Mouse (Mus musculus) ovary, postnatal 10 days (tissue): Measurements from ENCODE around the gene Nudt17.
A peak's percentile ranks its signal among the peaks of the same experiment; 100 is the strongest.
"Not testable (repeated sequence)": the region's sequence is repeated elsewhere in the genome, so short reads cannot be mapped to it uniquely, and the experiment has no call there.

Experiments used
- DNase-seq: peaks from one replicate; pipeline ENCODE4 v3.0.0; 2022; ENCODE audit warnings: low spot score

Gene Nudt17

DNA sequence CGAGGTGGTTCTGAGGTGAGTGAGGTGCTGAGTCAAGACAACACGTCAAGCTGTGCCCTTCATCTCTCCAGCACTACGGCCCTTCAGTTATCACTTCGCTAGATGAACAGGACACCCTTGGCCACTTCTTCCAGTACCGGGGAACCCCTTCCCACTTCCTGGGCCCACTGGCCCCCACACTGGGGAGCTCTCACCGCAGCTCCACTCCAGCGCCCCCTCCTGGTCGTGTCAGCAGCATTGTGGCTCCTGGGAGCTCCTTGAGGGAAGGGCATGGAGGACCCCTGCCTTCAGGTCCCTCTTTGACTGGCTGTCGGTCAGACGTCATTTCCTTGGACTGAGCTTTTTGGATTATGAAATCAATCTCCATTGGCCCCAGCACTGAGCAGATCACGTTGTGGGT is 3.6 kb downstream of the Nudt17 start:
- no peak for DNase-seq

GRCm38 (mm10) chr3:96701003-96701402 is 7.4 kb downstream of the Nudt17 start:
- no peak for DNase-seq

DNA sequence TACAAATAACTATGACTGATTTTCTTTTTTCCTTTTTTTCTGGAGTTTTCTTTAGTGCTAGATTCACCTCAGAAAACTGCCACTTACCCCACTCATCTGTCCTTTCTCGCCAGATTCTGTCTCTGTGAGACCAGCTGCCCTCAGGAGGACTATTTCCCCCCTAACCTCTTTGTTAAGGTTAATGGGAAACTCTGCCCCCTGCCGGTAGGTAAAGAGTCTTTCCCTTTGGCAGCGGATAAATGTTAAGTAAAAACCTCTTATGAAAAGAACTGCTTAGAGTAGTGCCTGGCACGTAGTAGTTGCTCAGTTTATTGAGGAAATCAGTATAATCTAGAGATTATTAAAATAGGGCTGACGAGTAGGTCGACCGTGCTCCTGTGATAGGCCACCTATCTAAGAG is 8.0 kb downstream of the Nudt17 start:
- DNase-seq = no peak

DNA sequence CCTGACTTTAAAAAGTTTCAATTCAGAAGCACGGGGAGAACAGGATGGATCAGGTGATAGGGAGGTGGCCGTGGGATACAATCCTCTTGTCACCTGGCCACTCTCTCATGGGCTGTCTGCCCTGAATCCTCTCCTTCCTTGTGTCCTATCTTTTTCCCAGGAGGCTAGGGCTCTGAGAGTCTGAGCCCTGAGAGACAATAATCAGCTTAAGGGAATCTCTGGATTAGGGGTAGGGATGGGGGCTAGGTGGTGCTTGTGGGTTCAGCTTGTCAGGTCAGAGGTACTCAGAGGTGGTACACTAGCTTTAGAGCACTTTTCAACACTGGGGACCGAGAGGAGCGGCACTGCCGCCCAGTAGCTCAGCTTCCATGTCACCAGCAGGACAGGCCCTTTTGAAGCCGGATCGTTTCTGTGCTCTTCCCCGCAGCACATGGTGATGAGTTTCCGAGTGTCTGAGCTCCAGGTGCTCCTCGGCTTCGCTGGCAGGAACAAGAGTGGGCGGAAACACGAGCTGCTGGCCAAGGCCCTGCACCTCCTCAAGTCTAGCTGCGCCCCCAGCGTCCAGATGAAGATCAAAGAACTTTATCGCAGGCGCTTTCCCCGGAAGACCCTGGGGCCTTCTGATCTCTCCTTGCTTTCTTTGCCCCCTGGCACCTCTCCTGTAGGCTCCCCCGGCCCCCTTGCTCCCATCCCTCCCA is 9.2 kb downstream of the Nudt17 start:
- no peak for DNase-seq

DNA sequence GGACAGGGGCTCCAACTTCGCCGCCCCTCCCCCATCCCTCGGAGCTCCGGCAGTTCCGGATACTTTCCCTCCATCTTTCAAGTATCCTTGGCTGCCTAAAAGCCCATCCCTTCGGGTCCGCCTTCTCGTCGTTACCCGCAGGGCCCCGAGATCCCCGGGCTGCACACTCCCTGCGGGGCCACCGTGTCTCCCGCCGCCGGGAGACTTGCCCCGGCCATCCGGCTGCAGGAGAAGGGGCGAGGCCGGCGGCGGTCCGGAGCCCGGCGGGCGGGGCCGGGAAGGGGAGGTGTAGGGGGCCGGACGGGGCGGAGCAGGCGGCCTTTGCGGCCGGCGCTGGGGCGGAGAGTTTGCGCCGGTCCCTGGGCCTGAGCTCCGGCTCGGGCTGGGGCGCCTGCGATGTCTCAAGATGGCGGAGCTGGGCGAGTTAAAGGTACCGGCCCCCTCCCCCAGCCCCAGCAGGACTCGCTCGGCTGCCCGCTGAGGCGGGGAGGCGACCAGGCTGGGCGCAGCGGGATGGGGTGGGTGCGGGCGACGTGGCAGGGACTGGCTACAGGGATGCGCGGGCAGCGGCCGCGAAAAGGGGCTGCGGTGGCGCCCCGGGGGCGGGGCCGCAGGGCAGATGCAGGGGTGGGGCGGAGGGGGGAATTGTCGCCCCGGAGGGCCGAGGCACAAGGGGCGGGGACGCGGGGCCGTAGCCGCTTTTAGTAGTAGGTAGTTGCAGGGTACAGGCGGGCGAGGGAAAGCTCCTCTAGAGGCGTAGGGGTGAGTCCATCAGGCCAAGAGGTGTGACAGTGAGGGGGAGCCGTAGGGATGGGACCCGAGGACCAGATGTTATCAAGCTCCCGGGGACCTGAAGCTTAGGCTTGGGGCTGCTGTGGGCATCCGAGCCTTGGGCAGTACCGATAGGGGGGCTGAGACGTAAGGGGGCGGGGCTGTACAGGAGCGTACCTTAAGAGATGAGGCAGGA is 11.3 kb downstream of the Nudt17 start:
- peak; percentile 88 for DNase-seq

- DNase-seq = peak; percentile 73
Measured at GRCm38 (mm10) chr3:96696198-96696765, 12.1 kb downstream of the Nudt17 start, which contains the start of gene Pias3. TSS of gene Pias3 (plus strand) at chr3:96696384.

- no peak for DNase-seq
Measured at GRCm38 (mm10) chr3:96693579-96693978, 14.8 kb downstream of the Nudt17 start.

GRCm38 (mm10) chr3:96692506-96692905 is 15.9 kb downstream of the Nudt17 start:
- no peak for DNase-seq

- no peak for DNase-seq
Measured at GRCm38 (mm10) chr3:96690298-96690697, 18.1 kb downstream of the Nudt17 start.

GRCm38 (mm10) chr3:96688854-96689253 is 19.5 kb downstream of the Nudt17 start:
- DNase-seq = no peak

GRCm38 (mm10) chr3:96686057-96686456 is 22.3 kb downstream of the Nudt17 start:
- not testable (repeated sequence) for DNase-seq

DNA sequence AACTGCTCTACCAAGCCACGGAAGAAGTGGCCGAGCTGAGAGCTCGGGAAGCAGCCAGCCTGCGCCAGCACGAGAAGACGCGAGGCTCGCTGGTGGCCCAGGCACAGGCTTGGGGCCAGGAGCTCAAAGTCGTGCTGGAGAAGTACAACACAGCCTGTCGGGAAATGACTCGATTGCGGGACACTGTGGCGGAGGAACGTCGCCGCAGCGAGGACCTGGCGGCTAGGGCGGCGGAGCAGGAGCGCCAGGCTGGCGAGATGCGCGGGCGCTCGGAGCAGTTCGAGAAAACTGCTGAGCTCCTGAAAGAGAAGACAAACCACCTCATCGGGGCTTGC is 23.6 kb downstream of the Nudt17 start:
- no peak for DNase-seq

GRCm38 (mm10) chr3:96684151-96684821 is 24.1 kb downstream of the Nudt17 start:
- DNase-seq = no peak

- no peak for DNase-seq
Measured at GRCm38 (mm10) chr3:96683496-96683895, 24.9 kb downstream of the Nudt17 start.

DNA sequence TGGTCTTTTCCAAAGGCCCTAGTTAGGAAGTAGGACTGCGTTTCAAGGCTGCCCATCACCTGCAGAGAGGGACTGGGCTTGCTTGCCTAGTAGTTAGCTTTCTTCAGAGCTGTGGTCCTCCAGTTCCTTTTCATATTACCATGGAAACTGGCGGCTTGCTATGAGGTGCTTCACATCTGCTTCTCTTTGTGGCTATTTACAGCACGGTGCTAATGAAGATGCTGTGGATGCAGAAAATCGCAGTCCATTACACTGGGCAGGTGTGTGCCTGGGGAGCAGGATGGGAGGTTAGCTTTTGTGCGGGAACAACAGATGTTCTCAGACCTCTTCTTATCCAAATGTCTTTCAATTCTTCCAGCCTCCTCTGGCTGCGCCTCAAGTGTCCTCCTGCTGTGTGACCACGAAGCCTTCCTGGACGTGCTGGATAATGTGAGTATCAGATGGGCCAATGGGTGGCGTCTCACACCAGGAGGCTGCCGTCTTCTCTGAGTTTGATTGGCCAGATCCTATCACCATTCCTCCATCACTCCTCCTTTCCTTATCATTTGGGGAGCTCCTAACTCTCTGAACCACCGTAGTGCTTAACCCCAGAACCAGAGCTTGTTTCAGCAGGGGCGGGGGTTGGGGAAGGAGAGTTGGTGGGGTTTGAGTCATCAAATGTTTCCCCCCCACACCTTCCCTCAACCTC is 27.9 kb downstream of the Nudt17 start:
- DNase-seq = no peak

GRCm38 (mm10) chr3:96679159-96679674 is 29.1 kb downstream of the Nudt17 start:
- no peak for DNase-seq

DNA sequence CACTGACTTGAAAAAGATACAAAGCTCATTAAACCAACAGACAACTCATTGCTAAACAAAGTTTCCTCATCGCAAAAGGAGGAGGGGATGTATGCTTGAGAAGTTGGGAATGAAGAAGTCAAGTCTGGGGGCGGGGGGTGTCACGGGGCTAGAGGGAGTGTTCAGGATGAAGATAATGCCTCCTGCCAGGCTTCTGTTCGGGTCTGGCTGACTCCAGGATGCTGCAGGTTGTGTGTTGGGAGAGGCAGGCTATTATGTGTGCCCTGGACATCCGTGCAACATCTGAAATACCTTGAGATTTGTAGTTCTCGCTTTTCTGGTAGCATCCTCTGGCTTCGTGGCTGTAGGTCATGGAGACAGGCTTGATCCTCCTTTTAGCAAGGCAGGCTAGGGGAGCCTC is 29.9 kb downstream of the Nudt17 start:
- no peak for DNase-seq

DNA sequence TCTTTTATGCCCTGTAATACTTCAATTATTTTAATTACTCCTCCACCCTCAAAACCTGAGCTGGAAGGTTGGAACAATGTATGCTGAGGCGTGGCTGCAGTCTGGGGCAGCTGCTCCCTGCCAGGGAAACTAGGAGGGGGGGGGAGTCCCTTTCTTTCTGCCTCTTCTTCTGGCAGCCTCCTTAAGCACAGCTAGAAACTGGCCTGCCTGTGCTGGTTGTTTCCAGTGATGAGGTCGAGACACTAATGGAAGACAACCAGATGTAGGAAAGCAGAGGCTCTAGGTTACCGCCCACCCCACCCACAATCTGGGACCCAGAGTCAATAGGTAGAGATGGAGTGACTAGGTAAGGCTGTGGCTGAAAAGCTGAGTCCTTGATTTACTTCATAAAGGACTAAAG is 32.7 kb downstream of the Nudt17 start:
- DNase-seq = no peak

DNA sequence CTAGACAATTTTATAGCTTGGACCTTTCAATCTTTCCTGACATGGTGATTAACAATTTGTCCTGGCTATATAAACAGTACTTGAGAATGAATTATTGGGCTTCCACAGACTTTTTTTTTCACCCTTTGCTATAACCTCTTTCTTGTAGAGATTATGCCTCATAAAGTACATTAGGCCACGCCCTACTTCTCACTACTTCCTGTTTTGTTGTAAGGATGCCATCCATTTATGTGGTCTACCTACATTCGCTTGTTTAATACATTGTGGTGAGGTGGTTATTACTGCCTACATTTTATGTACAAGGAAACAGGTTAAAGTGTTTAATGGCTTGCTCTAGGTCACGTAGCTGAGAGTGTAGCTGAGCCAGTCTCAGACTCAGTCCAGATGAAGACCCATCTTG is 33.2 kb downstream of the Nudt17 start:
- no peak for DNase-seq

DNA sequence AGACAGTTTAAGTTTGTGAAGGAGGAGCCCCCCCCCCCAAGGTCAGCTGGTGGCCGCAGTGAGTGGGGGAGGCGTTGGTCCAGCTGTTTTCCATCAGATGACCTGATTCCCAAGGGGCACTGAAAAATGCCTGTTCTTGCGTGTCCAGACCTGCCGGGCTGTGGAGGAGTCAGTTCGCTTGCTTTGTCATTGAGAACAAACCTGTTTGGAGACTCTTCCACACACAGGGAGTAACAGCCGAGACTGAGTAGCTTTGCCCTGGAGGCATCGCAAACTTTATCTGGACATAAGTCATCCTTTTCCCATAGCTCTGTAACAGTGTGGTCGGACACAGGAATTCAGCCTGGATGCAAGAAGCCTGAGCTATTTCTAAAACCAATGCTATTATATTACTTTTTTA is 33.9 kb downstream of the Nudt17 start:
- DNase-seq = no peak

DNA sequence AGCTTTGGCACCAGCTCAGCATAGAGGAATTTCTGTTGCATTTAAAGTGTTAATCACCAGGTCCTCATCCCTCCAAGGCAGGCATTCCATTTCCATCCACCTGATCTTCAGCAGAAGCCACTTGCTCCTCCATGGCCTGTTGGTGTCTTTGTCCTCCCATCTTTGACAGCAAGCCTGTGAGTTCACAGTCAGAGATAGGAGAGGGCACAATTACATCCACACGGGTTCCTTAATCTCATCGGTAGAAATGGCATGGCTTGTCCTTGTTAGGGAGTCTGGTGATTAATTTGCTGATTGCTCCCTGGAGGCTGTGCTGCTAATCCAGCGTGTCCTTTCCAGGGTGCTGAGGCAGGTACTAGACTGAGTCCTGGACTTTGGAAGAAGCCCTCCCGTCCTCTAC is 34.8 kb downstream of the Nudt17 start:
- DNase-seq = no peak

DNA sequence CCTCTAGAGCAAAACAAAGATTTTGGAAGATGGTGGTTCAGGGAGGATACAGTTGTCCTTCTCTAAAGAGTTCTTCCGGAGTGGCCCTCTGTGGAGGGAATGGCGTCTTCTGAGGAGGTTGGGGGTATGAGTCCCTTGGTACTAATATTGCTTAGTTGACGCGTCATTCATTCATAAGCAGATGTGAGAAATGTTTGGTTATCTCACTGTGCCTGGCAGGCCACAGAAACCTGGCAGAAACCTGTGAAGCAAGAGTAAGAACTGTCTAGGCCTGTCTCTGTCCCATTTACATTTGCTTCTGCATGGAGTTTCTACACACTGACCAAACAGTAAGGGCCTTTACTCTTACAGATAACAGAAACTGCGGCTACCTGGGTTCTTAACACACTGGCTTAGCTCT is 36.8 kb downstream of the Nudt17 start:
- no peak for DNase-seq
